Mouse (Mus musculus): ENCODE measurements at regions not wholly inside any gene's neighbourhood (a gene's known extent, or its start where the extent isn't known, plus 50 kb on each side); places are given as distances from the start of the nearest gene placed in this dataset.

DNA sequence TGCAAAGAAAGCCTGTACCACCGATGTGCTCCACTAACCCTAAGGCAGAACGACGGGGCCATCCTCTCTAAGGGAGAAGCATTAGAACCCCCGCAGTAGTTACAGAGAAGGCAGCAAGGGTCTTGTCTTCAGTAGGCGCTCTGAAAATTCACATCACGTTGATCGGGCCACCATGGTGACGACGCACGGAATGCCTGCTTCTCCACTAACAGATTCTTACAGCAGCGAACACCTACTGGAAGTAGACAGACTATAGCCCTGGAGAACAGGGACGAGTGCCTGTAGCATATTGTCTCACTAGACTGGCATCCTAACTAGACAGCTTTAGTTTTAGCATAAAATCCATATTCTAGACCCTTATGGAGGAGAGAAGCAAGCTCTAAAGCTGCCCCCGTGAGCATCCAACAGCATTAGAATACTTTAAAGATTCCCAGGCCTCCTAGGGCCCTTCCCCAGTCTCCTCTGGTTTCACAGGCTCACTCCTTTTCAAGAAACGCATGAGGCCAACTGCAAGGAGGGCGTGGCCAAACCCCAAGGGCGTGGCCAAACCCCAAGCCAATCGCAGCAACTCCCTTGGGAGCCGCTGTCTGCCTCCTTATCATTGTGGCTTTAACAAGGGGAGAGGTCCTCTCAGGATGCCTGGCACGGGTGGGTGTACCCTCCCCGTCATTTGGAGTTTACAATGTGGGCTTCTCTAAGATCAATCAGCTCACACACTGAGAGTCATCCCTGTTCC, 517.8 kb downstream of the Vrk1 start:
- no peaks in the 10 kb centered on the region for H3K4me1 ChIP-seq
- WGBS (ENCODE audit: insufficient replicate concordance): 12% methylated on average over 20 of the region's 20 CpGs

DNA sequence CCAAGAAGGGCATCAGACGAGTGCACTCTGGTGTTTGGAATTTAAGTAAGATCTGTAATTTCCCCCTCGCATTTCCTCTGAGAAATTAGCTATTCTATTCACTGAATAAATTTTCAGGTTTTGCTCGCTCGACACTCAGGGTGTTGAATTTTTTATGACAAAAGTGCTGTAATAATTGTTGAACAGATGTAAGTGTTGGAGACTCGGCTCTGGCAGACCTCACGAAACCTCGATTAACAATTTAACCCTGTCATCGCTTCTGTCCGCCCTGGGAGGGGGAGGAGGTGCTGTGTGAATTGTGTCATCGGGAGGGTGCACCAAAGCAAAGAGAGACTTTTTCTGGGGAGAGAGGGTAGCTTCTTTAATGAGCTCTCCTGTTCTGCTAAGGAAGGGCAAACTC, 518.5 kb downstream of the Vrk1 start:
- H3K4me2 ChIP-seq: no peak overlapping the region

More for the DNA sequence above, 517.8 kb downstream of the Vrk1 start:
- Histone ChIP-seq H3K9ac (no peak overlapping the region), H3K4me3 (no peak overlapping the region), H3K27ac (no peak overlapping the region), H3K27me3 (replicated peaks) (peaks cover 16% of the 10 kb centered on the region; the same call in 1 of the 2 replicates), H3K36me3 (no peaks in the 10 kb centered on the region), H3K4me2 (no peak overlapping the region), H3K9me3 (replicated peaks) (no peaks in the 10 kb centered on the region)
- no peak for ATAC-seq

GRCm38 (mm10) chr12:106529175-106529574, 519.1 kb downstream of the Vrk1 start:
- H3K27ac ChIP-seq: no peak overlapping the region
- H3K4me3 ChIP-seq: no peak overlapping the region
- ATAC-seq: no peak
- H3K4me1 ChIP-seq: no peaks in the 10 kb centered on the region
- H3K27me3 ChIP-seq (replicated peaks): peaks cover 16% of the 10 kb centered on the region; the same call in 1 of the 2 replicates
- no peaks in the 10 kb centered on the region for H3K9me3 ChIP-seq (replicated peaks)
- no peaks in the 10 kb centered on the region for H3K36me3 ChIP-seq
- 31% methylated on average over 11 of the region's 11 CpGs for WGBS (ENCODE audit: insufficient replicate concordance)
- H3K9ac ChIP-seq: no peak overlapping the region
- H3K4me2 ChIP-seq: no peak overlapping the region

More for the DNA sequence above, 518.5 kb downstream of the Vrk1 start:
- WGBS (ENCODE audit: insufficient replicate concordance): 34% methylated on average over 10 of the region's 10 CpGs
- Histone ChIP-seq H3K27me3 (replicated peaks) (peaks cover 16% of the 10 kb centered on the region; the same call in 1 of the 2 replicates), H3K36me3 (no peaks in the 10 kb centered on the region), H3K9ac (no peak overlapping the region), H3K4me3 (no peak overlapping the region), H3K27ac (no peak overlapping the region), H3K9me3 (replicated peaks) (no peaks in the 10 kb centered on the region), H3K4me1 (no peaks in the 10 kb centered on the region)
- ATAC-seq: no peak

GRCm38 (mm10) chr12:106535086-106535485, 525.1 kb downstream of the Vrk1 start:
- H3K9me3 ChIP-seq (replicated peaks): no peaks in the 10 kb centered on the region
- 66% methylated on average over 2 of the region's 2 CpGs for WGBS (ENCODE audit: insufficient replicate concordance)
- no peak for ATAC-seq
- no peak overlapping the region for H3K9ac ChIP-seq
- H3K4me1 ChIP-seq: no peaks in the 10 kb centered on the region
- H3K27me3 ChIP-seq (replicated peaks): no peaks in the 10 kb centered on the region; the same call in 1 of the 2 replicates
- H3K36me3 ChIP-seq: no peaks in the 10 kb centered on the region
- no peak overlapping the region for H3K4me3 ChIP-seq
- H3K27ac ChIP-seq: no peak overlapping the region
- no peak overlapping the region for H3K4me2 ChIP-seq

GRCm38 (mm10) chr12:106535628-106536288, 525.7 kb downstream of the Vrk1 start:
- Histone ChIP-seq H3K4me1 (no peaks in the 10 kb centered on the region), H3K36me3 (no peaks in the 10 kb centered on the region), H3K27me3 (replicated peaks) (no peaks in the 10 kb centered on the region; the same call in 1 of the 2 replicates), H3K9ac (no peak overlapping the region), H3K9me3 (replicated peaks) (no peaks in the 10 kb centered on the region), H3K4me3 (no peak overlapping the region), H3K4me2 (no peak overlapping the region), H3K27ac (no peak overlapping the region)
- no peak for ATAC-seq
- WGBS (ENCODE audit: insufficient replicate concordance): 20% methylated on average over 8 of the region's 8 CpGs

DNA sequence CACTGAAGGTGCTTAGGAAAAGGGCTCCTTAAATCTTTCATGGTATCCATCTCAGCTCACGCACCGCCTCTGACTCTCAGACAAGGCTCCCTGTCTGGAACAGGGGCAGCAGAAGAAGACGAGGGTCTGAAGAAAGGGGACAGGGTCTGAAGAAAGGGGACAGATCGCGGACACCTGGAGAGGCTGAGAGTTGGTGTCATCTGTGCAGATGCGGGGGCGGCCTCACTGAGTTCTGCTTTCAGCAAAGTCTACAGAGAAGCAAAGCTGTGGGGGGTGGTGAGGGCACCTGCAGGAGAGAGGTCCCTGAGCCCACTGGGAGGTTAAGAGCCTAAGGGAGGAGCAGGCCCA, 526.2 kb downstream of the Vrk1 start:
- no peak overlapping the region for H3K27ac ChIP-seq
- H3K36me3 ChIP-seq: no peaks in the 10 kb centered on the region
- H3K4me2 ChIP-seq: no peak overlapping the region
- no peaks in the 10 kb centered on the region for H3K9me3 ChIP-seq (replicated peaks)
- ATAC-seq: no peak
- H3K4me3 ChIP-seq: no peak overlapping the region
- no peaks in the 10 kb centered on the region for H3K4me1 ChIP-seq
- H3K9ac ChIP-seq: no peak overlapping the region
- WGBS (ENCODE audit: insufficient replicate concordance): 8% methylated on average over 7 of the region's 7 CpGs
- no peaks in the 10 kb centered on the region; the same call in 1 of the 2 replicates for H3K27me3 ChIP-seq (replicated peaks)

DNA sequence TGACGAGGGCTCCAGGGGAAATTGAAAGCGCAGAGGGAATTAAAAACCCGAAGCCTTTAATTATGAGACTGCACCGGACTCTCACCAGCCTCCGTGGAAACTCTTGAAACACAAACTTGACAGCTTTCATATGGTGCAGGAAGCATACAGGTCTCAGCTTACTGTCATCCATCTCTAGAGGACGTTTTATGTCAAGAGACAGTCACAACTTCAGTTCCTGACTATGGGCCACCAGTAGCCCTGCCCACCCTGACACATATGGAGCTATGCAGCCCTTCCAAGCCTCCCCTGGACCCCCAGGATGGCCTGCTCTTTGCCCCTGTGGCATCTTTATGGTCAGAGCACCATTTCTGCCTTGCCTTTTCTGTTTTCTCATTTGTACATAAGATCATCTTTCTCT, 530.0 kb downstream of the Vrk1 start:
- ATAC-seq: no peak
- Histone ChIP-seq H3K27ac (no peak overlapping the region), H3K9me3 (replicated peaks) (no peaks in the 10 kb centered on the region), H3K27me3 (replicated peaks) (no peaks in the 10 kb centered on the region; the same call in 1 of the 2 replicates), H3K4me1 (no peaks in the 10 kb centered on the region), H3K4me3 (no peak overlapping the region), H3K9ac (no peak overlapping the region), H3K4me2 (no peak overlapping the region), H3K36me3 (no peaks in the 10 kb centered on the region)
- 59% methylated on average over 6 of the region's 6 CpGs for WGBS (ENCODE audit: insufficient replicate concordance)

DNA sequence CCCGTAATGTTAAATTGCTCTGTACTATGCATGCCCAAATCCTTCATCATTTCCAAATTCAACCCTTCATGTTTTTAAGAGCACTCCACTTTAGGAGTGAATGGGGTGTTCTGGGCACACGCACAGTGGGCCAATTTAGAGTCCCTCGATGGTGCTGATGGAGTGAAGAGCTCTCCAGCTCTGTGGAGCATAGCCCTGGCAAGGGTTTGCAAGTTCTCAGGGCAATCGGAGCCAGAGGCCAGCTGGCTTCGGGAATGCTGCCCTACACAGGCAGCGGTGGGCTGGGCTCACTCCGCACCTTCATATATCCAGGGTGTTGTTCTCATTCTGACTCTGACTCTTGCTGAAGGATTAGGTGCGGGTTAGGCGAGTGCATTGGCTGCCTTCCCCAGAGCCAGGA, 549.5 kb downstream of the Vrk1 start:
- no peak overlapping the region for H3K4me3 ChIP-seq
- ATAC-seq: no peak
- H3K4me2 ChIP-seq: no peak overlapping the region
- H3K36me3 ChIP-seq: no peaks in the 10 kb centered on the region
- WGBS (ENCODE audit: insufficient replicate concordance): 66% methylated on average over 9 of the region's 9 CpGs
- no peak overlapping the region for H3K27ac ChIP-seq
- H3K27me3 ChIP-seq (replicated peaks): no peaks in the 10 kb centered on the region
- no peak overlapping the region for H3K9ac ChIP-seq
- no peaks in the 10 kb centered on the region for H3K9me3 ChIP-seq (replicated peaks)
- H3K4me1 ChIP-seq: no peaks in the 10 kb centered on the region

- Histone ChIP-seq H3K4me2 (no peak overlapping the region), H3K27me3 (replicated peaks) (no peaks in the 10 kb centered on the region), H3K9ac (no peak overlapping the region), H3K9me3 (replicated peaks) (no peaks in the 10 kb centered on the region), H3K4me3 (no peak overlapping the region), H3K36me3 (no peaks in the 10 kb centered on the region), H3K4me1 (no peaks in the 10 kb centered on the region), H3K27ac (no peak overlapping the region)
- ATAC-seq: no peak
- WGBS (ENCODE audit: insufficient replicate concordance): 24% methylated on average over 6 of the region's 6 CpGs
These were observed 555.2 kb downstream of the Vrk1 start for GRCm38 (mm10) chr12:106565263-106565681.

GRCm38 (mm10) chr12:106566361-106566760, 556.3 kb downstream of the Vrk1 start:
- Histone ChIP-seq H3K27me3 (replicated peaks) (no peaks in the 10 kb centered on the region), H3K27ac (no peak overlapping the region), H3K4me3 (no peak overlapping the region), H3K9ac (no peak overlapping the region), H3K4me2 (no peak overlapping the region), H3K4me1 (no peaks in the 10 kb centered on the region), H3K9me3 (replicated peaks) (no peaks in the 10 kb centered on the region), H3K36me3 (no peaks in the 10 kb centered on the region)
- WGBS (ENCODE audit: insufficient replicate concordance): 75% methylated on average over 4 of the region's 4 CpGs
- ATAC-seq: no peak

DNA sequence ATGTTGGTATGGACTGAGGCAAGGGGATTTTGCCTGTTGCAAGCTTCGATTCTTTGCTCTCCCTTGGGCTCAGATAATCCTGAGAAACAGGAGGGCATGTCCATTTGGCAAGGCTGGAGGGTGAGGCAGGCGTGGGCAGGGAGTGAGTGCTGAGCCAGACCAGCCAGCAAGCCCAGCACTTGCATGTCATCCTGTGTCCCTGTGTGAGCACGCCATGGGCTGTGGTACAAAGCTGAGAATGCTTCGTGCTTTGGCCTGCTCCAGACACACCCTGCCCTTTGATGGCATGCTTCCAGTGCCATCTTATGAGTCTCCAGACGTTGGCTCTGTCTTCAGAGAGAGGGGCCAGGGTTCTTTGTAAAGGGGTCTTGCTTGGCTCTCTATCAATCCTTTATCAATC, 557.1 kb downstream of the Vrk1 start:
- no peaks in the 10 kb centered on the region for H3K27me3 ChIP-seq (replicated peaks)
- H3K4me2 ChIP-seq: no peak overlapping the region
- no peak overlapping the region for H3K27ac ChIP-seq
- ATAC-seq: no peak
- no peaks in the 10 kb centered on the region for H3K36me3 ChIP-seq
- no peak overlapping the region for H3K4me3 ChIP-seq
- H3K9ac ChIP-seq: no peak overlapping the region
- no peaks in the 10 kb centered on the region for H3K9me3 ChIP-seq (replicated peaks)
- no peaks in the 10 kb centered on the region for H3K4me1 ChIP-seq
- 69% methylated on average over 5 of the region's 5 CpGs for WGBS (ENCODE audit: insufficient replicate concordance)

- Histone ChIP-seq H3K4me3 (no peak overlapping the region), H3K27me3 (replicated peaks) (no peaks in the 10 kb centered on the region), H3K4me2 (no peak overlapping the region), H3K36me3 (no peaks in the 10 kb centered on the region), H3K9me3 (replicated peaks) (no peaks in the 10 kb centered on the region), H3K4me1 (no peaks in the 10 kb centered on the region), H3K27ac (no peak overlapping the region), H3K9ac (no peak overlapping the region)
- ATAC-seq: no peak
- WGBS (ENCODE audit: insufficient replicate concordance): 68% methylated on average over 10 of the region's 10 CpGs
These were observed 558.6 kb downstream of the Vrk1 start for GRCm38 (mm10) chr12:106568541-106569085.
